Mouse (Mus musculus): ENCODE measurements around the gene Olfr781.
"Not testable (repeated sequence)": the region's sequence is repeated elsewhere in the genome, so short reads cannot be mapped to it uniquely, and the experiment has no call there.

Gene Olfr781

DNA sequence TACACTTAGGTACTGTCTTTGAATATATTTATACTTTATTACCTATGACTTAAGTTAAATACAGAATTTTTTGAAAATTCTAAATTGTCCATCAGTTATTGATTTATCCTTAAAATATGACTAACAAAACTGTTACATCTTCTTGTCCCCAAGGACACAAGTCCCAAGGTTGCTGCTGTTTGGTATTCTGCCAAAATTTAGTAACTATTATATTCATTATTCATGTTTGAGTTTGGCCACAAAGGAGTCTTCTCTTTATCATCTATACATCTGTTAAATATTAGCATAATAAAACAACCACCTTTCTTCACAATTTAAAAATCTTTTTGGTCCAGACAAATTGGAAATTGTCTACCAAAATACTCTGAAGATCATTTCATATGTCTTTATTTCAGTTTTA is at the start of gene Olfr781:
Gene Olfr781, plus strand, starts transcription at position 301 of the 400 bp plus-strand sequence.
- no peak for DNase-seq (ENCODE audit: low spot score in 2 of 2)

DNA sequence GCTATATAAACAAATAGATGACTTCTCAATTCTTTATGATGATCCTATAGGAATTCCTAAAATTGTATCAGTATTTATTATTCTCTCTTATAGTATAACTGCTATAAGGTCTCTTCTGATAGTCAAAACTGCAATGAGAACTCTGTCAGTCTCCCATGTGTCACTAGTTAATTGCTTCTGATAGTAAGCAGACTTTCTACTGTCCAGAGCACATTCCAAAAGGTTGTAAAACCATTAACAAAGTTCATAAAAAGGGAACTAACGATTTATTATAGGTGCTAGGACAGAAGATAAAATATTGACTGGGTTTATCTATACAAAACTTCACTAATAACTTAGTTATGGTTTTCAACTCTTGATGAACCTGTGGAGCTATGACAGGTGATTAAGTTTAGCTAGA is 15.7 kb upstream of the Olfr781 start:
- DNase-seq (ENCODE audit: low spot score in 2 of 2), result not testable (repeated sequence)

DNA sequence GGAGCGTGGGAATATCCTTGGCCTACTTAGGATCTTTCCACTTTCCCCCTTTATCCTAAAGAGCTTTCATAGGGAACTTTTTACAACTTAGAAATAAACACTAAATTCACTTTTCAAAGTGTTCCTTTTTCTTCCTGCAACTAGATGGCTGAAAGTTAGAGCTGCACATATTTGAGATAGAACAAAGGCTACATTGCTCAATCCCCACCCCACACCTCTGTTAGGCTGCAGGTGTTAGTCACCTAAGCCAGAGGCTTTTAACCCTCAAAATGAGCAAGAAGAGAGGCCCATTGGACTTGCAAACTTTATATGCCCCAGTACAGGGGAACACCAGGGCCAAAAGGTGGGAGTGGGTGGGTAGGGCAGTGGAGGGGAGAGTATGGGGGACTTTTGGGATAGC is 15.1 kb upstream of the Olfr781 start:
- not testable (repeated sequence) for DNase-seq (ENCODE audit: low spot score in 2 of 2)

DNA sequence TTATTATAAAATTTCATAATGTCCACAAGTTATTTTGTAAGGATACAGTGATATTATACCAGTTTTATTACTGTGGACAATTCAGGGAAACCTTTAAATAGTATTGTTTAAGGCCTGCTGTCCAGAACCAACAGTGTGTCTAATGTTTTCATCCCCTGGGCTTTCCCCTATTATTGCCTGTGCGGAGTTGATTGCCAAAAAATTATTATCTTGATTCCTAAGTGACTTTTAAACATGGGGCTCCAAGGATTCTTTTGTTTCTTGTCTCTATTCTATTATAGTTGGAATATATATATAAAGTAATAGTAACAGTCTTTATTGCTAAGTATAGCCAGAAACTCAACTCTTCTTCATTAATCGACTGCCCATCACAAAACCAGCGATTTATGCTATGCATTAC is 10.8 kb upstream of the Olfr781 start, which contains the start of gene Olfr780:
Gene Olfr780, plus strand, starts transcription at position 301 of the 400 bp plus-strand sequence.
- no peak for DNase-seq (ENCODE audit: low spot score in 2 of 2)

DNA sequence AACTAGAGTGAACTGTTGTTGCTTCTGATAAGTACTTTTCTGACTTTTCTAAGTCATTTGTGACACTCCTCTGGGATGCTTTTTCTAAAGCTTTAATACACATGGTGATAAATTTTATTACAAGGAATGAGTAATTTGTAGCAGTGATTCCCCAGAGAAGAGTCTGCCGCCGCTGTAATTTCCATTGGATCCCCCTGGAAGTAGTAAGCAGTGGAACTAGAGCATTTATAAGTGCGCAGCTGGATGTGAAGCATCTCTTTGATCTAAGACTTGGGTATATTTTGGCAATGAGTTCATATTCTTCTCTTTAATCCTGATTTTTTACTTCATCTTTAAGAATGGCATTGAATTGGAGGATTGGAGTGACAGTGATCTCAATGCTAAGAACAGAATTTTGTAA is 19.9 kb downstream of the Olfr781 start, which contains the start of gene Olfr782:
Gene Olfr782, plus strand, starts transcription at position 301 of the 400 bp plus-strand sequence.
- no peak for DNase-seq (ENCODE audit: low spot score in 2 of 2)

DNA sequence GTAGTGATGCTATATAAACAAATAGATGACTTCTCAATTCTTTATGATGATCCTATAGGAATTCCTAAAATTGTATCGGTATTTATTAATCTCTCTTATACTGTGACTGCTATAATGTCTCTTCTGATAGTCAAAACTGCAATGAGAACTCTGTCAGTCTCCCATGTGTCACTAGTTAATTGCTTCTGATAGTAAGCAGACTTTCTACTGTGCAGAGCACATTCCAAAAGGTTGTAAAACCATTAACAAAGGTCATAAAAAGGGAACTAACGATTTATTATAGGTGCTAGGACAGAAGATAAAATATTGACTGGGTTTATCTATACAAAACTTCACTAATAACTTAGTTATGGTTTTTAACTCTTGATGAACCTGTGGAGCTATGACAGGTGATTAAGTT is 23.8 kb downstream of the Olfr781 start:
- DNase-seq (ENCODE audit: low spot score in 2 of 2), result not testable (repeated sequence)

DNA sequence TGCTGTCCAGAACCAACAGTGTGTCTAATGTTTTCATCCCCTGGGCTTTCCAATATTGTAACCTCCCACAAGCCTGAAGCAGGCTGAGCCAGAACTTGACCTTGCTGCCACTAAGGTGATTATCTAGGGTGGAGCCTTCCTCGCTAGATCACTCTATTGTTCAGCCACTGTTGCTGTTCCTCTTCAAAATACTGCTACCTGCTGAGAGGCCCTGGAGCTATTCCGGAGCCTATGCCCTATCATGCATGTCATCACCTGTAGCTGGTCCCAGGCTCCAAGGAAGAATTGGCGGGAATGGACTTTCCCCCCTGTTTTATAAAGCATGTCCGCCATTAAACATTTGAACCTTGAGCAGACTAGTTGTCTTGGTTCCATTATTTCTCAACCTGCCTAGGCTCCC is 27.8 kb downstream of the Olfr781 start:
- DNase-seq (ENCODE audit: low spot score in 2 of 2), result not testable (repeated sequence)

DNA sequence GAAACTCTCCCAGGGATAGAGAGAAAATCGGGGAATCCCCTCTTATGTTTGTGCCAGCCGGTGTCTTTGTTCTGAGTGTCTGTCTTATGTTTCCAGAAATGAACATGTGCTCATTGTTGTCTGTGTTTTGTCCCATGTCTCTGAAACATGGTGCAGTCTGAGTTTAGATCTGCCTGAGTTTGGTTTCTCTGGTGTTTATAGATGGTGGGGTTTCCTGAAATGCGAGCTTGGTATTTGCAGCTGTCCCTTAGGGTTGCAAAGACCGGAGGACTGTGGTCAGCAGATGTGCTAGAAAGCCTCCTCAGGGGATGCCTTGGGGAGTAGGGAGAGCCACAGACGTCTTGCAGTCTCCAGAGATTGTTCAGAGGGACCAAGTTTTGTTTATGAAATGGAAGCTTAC is 28.7 kb downstream of the Olfr781 start:
- DNase-seq (ENCODE audit: low spot score in 2 of 2), result no peak

DNA sequence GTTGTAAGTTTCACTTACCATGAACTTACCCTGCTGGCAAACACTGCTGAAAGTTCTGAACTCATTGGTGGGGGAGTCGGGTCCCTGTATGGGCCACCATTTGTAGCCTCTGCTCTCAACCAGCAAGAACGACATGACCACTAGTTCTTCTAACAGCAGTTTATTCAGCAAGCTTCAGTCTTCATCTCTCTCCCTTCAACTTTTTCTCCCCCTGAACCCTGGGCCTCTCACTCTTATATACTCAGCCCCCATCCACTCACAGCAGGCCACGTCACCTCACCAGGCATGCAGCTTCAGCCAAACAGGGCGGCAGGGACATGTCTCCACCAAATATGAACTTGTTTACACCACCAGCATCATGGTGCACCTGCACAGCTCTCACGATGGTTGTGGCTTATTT is 45.4 kb downstream of the Olfr781 start:
- DNase-seq (ENCODE audit: low spot score in 2 of 2), result not testable (repeated sequence)
